ENCODE assay signal across 22 mouse cellular contexts in genomic region chr6:38581711-38582110, GRCm38 (mm10). TPM values are rescaled to one million over a fixed set of nuclear protein-coding genes. Genes with fewer than 3 reads are reported as not detected.
"Had no signal": no experiment of that assay in that cellular context is flagged by ENCODE, and none has a peak within 500 bp of the region (broad histone marks: within the 10 kb centered on the region; RNA-seq: fewer than 3 reads in every experiment).

No protein-coding gene starts in this region.

- ATAC-seq: liver, embryonic 12.5 days had no signal

- DNase-seq: kidney, adult 2 months; kidney, postnatal 36 days; left cerebral cortex, postnatal 4 days; liver; lung, adult 18-20 months; lung, postnatal 10 days; lung, postnatal 36 days; midbrain, embryonic 14.5 days; right cerebral cortex, adult 18-20 months; right cerebral cortex, postnatal 14 days; right cerebral cortex, postnatal 4 days; thymus, adult 18-20 months; thymus, postnatal 36 days had no signal

- H3K4me2 ChIP-seq: limb, embryonic 13.5 days; liver, embryonic 12.5 days; liver, embryonic 15.5 days; lung, embryonic 15.5 days; neural tube, embryonic 12.5 days; neural tube, embryonic 15.5 days had no signal

- H3K4me1 ChIP-seq: limb, embryonic 13.5 days; lung, embryonic 15.5 days; midbrain, embryonic 10.5 days; neural tube, embryonic 12.5 days; neural tube, embryonic 15.5 days had no signal

- H3K9ac ChIP-seq: limb, embryonic 13.5 days; liver, embryonic 12.5 days; liver, embryonic 15.5 days; lung, embryonic 15.5 days; neural tube, embryonic 12.5 days; neural tube, embryonic 15.5 days had no signal

- H3K9me3 ChIP-seq: limb, embryonic 13.5 days; liver, embryonic 12.5 days; liver, embryonic 15.5 days; lung, embryonic 15.5 days; megakaryocyte, embryonic 14.5 days; midbrain, embryonic 10.5 days; neural tube, embryonic 12.5 days; neural tube, embryonic 15.5 days had no signal

- H3K27me3 ChIP-seq: limb, embryonic 13.5 days; liver, embryonic 12.5 days; liver, embryonic 15.5 days; lung, embryonic 15.5 days; megakaryocyte, embryonic 14.5 days; neural tube, embryonic 12.5 days; neural tube, embryonic 15.5 days had no signal

- H3K4me3 ChIP-seq: limb, embryonic 13.5 days; liver, embryonic 12.5 days; liver, embryonic 15.5 days; lung, embryonic 15.5 days; megakaryocyte, embryonic 14.5 days; midbrain, embryonic 10.5 days; neural tube, embryonic 12.5 days; neural tube, embryonic 15.5 days had no signal

- H3K27ac ChIP-seq: kidney, postnatal 0 days; limb, embryonic 13.5 days; liver, embryonic 12.5 days; liver, embryonic 15.5 days; lung, embryonic 15.5 days; midbrain, embryonic 10.5 days; neural tube, embryonic 12.5 days; neural tube, embryonic 15.5 days had no signal

RNA-seq across cellular contexts. Expression of gene Klrg2, which starts 55.3 kb away (rescaled TPM):
- polyA plus RNA-seq: midbrain, embryonic 10.5 days had no signal
